Mouse (Mus musculus) spleen, adult 18-20 months (tissue): Measurements from ENCODE around the gene Scarb1.

ENCODE experiments used
- DNase-seq, 2 experiments: peaks; one replicate each; pipeline ENCODE4 v3.0.0; 2022; ENCODE audit warnings: mixed read lengths in 2 of 2

Gene Scarb1

GRCm38 (mm10) chr5:125363894-125364293 is 23.0 kb upstream of the Scarb1 start:
- DNase-seq, result no peak

- DNase-seq, result no peak
Observed at GRCm38 (mm10) chr5:125360981-125361510, 20.2 kb upstream of the Scarb1 start.

GRCm38 (mm10) chr5:125360566-125360965 is 19.7 kb upstream of the Scarb1 start:
- DNase-seq, result no peak

- peak in 1 of 2 experiments; percentile 30 for DNase-seq
Observed at GRCm38 (mm10) chr5:125358270-125358608, 17.3 kb upstream of the Scarb1 start.

- no peak for DNase-seq
Observed at GRCm38 (mm10) chr5:125357543-125358269, 16.8 kb upstream of the Scarb1 start.

GRCm38 (mm10) chr5:125355650-125356049 is 14.8 kb upstream of the Scarb1 start:
- DNase-seq, result no peak

- DNase-seq, result no peak
Observed at GRCm38 (mm10) chr5:125354885-125355492, 14.1 kb upstream of the Scarb1 start.

- no peak for DNase-seq
Observed at GRCm38 (mm10) chr5:125352781-125353294, 11.9 kb upstream of the Scarb1 start.

GRCm38 (mm10) chr5:125351939-125352338 is 11.0 kb upstream of the Scarb1 start:
- no peak for DNase-seq

GRCm38 (mm10) chr5:125351057-125351456 is 10.2 kb upstream of the Scarb1 start:
- no peak for DNase-seq

GRCm38 (mm10) chr5:125349391-125349790 is 8.5 kb upstream of the Scarb1 start:
- no peak for DNase-seq

GRCm38 (mm10) chr5:125348487-125348886 is 7.6 kb upstream of the Scarb1 start:
- peak in 1 of 2 experiments; percentile 59 for DNase-seq

GRCm38 (mm10) chr5:125348067-125348466 is 7.2 kb upstream of the Scarb1 start:
- DNase-seq, result no peak

- no peak for DNase-seq
Observed at GRCm38 (mm10) chr5:125344296-125344695, 3.4 kb upstream of the Scarb1 start.

GRCm38 (mm10) chr5:125341459-125342090 is 681 bp upstream of the Scarb1 start:
- DNase-seq, result no peak

- DNase-seq, result no peak
Observed at GRCm38 (mm10) chr5:125339851-125340531, 903 bp downstream of the Scarb1 start.

- DNase-seq, result peak in 1 of 2 experiments; percentile 17
Observed at GRCm38 (mm10) chr5:125339108-125339751, 1.7 kb downstream of the Scarb1 start.

GRCm38 (mm10) chr5:125337526-125337925 is 3.4 kb downstream of the Scarb1 start:
- no peak for DNase-seq

- DNase-seq, result no peak
Observed at GRCm38 (mm10) chr5:125337012-125337411, 3.9 kb downstream of the Scarb1 start.

- DNase-seq, result no peak
Observed at GRCm38 (mm10) chr5:125333009-125333408, 7.9 kb downstream of the Scarb1 start.

- no peak for DNase-seq
Observed at GRCm38 (mm10) chr5:125332333-125332732, 8.6 kb downstream of the Scarb1 start.

- DNase-seq, result no peak
Observed at GRCm38 (mm10) chr5:125331811-125332210, 9.1 kb downstream of the Scarb1 start.
